Mouse (Mus musculus): ENCODE data around the gene Nps. TPM values are rescaled to one million over a fixed set of nuclear protein-coding genes. Genes with fewer than 3 reads are reported as not detected.

The Nps gene
- polyA plus RNA-seq, 1 experiment from 2014 or later = not detected

DNA sequence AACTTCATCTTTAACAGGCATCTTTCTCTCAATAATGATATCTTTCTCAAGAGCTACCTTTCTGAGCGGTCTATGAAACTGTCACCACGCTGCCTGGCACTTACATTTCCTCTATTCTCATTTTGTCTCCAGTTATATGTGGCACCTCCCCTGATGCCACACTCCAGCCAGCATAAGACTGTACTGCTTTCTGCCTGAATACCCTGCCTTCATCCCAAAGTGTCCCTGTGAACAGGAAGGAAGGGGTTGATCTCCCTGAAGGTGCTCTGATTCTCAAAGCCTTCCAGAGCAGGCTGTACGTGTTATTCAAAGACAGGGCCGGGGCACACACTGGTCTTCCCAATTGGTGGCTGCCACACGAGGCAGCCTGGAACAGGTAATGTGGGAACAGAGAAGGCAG, 12.1 kb upstream of the Nps start:
- no peak overlapping the region for H3K4me2 ChIP-seq
- H3K27ac ChIP-seq = no peak overlapping the region
- no peaks in the 10 kb centered on the region for H3K36me3 ChIP-seq
- no peak overlapping the region for H3K4me3 ChIP-seq (replicated peaks)
- H3K4me1 ChIP-seq = no peaks in the 10 kb centered on the region
- WGBS = 88% methylated on average over 5 of the region's 5 CpGs
- H3K27me3 ChIP-seq = no peaks in the 10 kb centered on the region
- no peak overlapping the region for H3K9ac ChIP-seq
- H3K9me3 ChIP-seq (replicated peaks) = no peaks in the 10 kb centered on the region
- ATAC-seq (replicated peaks; ENCODE audit: low FRiP score) = no peak

DNA sequence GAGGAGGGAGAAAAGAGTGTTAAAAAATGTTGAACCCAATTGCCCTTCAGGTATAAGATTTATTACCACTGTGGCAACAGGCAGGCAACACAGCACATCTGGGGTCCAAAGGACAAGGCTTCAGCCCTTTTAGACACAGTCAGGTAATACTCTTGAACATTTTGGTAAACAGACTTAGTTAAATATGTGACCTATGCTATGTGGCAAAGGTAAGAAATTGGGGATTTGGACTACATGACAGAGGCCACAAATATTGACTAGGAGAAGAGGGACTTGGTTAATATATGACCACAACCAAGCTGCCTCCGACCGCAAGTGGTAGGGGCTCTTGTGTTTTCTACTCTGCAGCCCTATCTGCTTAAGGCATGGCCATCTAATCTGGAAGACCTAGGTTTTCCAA, 5.3 kb upstream of the Nps start:
- no peak overlapping the region for H3K4me2 ChIP-seq
- H3K36me3 ChIP-seq = no peaks in the 10 kb centered on the region
- no peak for ATAC-seq (replicated peaks; ENCODE audit: low FRiP score)
- 74% methylated on average over 2 of the region's 2 CpGs for WGBS
- H3K4me3 ChIP-seq (replicated peaks) = no peak overlapping the region
- no peak overlapping the region for H3K27ac ChIP-seq
- no peak overlapping the region for H3K9ac ChIP-seq
- H3K9me3 ChIP-seq (replicated peaks) = no peaks in the 10 kb centered on the region
- H3K4me1 ChIP-seq = no peaks in the 10 kb centered on the region
- no peaks in the 10 kb centered on the region for H3K27me3 ChIP-seq

- Histone ChIP-seq H3K9me3 (replicated peaks) (no peaks in the 10 kb centered on the region), H3K36me3 (no peaks in the 10 kb centered on the region), H3K4me1 (no peaks in the 10 kb centered on the region), H3K27ac (no peak overlapping the region), H3K4me3 (replicated peaks) (no peak overlapping the region), H3K9ac (no peak overlapping the region), H3K4me2 (no peak overlapping the region), H3K27me3 (no peaks in the 10 kb centered on the region)
- 87% methylated on average over 2 of the region's 2 CpGs for WGBS
- no peak for ATAC-seq (replicated peaks; ENCODE audit: low FRiP score)
Observed at GRCm38 (mm10) chr7:135254423-135254822, 4.1 kb upstream of the Nps start.

GRCm38 (mm10) chr7:135271011-135271410, 12.5 kb downstream of the Nps start:
- Histone ChIP-seq H3K36me3 (no peaks in the 10 kb centered on the region), H3K27me3 (no peaks in the 10 kb centered on the region), H3K4me3 (replicated peaks) (no peak overlapping the region), H3K4me1 (no peaks in the 10 kb centered on the region), H3K9ac (no peak overlapping the region), H3K4me2 (no peak overlapping the region), H3K27ac (no peak overlapping the region), H3K9me3 (replicated peaks) (no peaks in the 10 kb centered on the region)
- 85% methylated on average over 5 of the region's 5 CpGs for WGBS
- no peak for ATAC-seq (replicated peaks; ENCODE audit: low FRiP score)

DNA sequence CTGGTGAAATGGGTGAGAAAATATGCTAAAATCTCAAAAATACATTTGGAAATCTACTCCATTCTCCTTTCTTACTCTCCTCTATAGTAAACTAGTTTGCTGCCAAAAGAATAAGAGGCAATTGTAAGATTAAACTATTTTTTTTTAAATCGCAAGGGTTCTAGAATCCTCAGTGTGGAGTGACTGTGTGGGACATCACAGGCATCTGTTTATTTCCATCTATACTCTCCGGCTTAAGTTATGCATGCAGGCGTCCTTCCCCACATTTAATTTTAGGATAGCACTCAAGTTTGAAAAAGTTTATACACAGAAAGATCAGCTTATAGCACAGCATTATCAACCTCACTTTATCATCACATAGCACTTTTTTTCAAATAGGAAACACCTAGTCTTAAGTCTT, 24.7 kb downstream of the Nps start:
- ATAC-seq (replicated peaks; ENCODE audit: low FRiP score) = no peak
- 91% methylated on average over 3 of the region's 3 CpGs for WGBS
- no peak overlapping the region for H3K9ac ChIP-seq
- no peak overlapping the region for H3K27ac ChIP-seq
- H3K4me2 ChIP-seq = no peak overlapping the region
- H3K9me3 ChIP-seq (replicated peaks) = no peaks in the 10 kb centered on the region
- H3K36me3 ChIP-seq = no peaks in the 10 kb centered on the region
- H3K4me3 ChIP-seq (replicated peaks) = no peak overlapping the region
- no peaks in the 10 kb centered on the region for H3K4me1 ChIP-seq
- no peaks in the 10 kb centered on the region for H3K27me3 ChIP-seq

GRCm38 (mm10) chr7:135289976-135290375, 31.5 kb downstream of the Nps start:
- H3K4me3 ChIP-seq (replicated peaks) = no peak overlapping the region
- no peaks in the 10 kb centered on the region for H3K36me3 ChIP-seq
- no peak overlapping the region for H3K9ac ChIP-seq
- H3K9me3 ChIP-seq (replicated peaks) = no peaks in the 10 kb centered on the region
- whole genome bisulfite sequencing = 94% methylated on average over 3 of the region's 3 CpGs
- H3K27ac ChIP-seq = no peak overlapping the region
- H3K27me3 ChIP-seq = no peaks in the 10 kb centered on the region
- ATAC-seq (replicated peaks; ENCODE audit: low FRiP score) = no peak
- H3K4me2 ChIP-seq = no peak overlapping the region
- H3K4me1 ChIP-seq = no peaks in the 10 kb centered on the region

DNA sequence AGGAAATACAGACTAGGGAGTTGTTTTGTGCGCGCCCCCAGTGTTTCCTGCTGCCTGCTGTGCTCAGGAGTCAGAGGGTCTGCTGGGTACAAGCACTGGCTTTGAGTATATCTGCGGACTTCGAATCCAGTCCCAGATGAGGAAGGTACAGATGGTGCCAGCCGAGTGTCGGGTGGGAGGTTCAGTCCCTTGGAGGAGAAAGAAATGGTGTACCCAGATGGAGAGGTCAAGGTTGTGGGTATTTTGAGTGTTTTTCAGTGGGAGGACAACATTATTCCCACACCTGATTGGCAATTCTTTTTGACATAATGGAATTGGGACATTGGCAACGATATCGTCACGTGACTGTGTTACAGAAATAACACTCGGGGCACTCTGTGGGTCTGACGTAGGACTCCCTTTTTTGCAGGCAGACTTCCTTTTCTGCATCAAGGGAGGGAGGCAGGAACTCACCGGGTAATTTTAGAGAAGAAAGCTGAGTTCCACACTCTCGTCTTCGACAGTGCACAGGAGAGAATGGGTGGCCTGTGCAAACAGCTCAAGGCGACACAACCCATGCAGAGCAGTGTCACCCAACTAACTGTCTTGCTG, 33.2 kb downstream of the Nps start:
- H3K9ac ChIP-seq = no peak overlapping the region
- ATAC-seq (replicated peaks; ENCODE audit: low FRiP score) = no peak
- WGBS = 84% methylated on average over 15 of the region's 15 CpGs
- no peaks in the 10 kb centered on the region for H3K36me3 ChIP-seq
- H3K4me2 ChIP-seq = no peak overlapping the region
- no peaks in the 10 kb centered on the region for H3K9me3 ChIP-seq (replicated peaks)
- no peaks in the 10 kb centered on the region for H3K27me3 ChIP-seq
- no peak overlapping the region for H3K4me3 ChIP-seq (replicated peaks)
- H3K4me1 ChIP-seq = 0 out of 2 replicates have a peak, but pooled peaks cover 3% of the 10 kb centered on the region
- H3K27ac ChIP-seq = no peak overlapping the region

DNA sequence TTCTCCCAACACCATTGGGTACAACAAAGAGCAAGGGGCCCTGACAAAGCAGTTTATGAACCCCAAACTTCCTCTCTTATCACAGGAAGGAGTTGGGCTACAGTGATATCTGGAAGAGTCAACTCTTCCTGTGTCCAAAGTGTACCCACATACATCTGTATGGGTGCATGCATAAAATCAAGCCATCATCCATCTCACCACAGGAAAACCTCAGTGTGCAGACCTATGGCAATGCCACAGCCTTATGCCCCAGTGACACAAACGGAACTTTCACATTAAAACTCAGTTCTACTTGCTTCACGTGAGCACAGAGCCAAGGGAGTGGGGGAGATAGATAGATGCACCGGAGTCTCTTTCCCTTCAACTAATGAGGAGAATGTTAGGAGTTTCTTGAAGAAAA, 36.0 kb downstream of the Nps start:
- no peak overlapping the region for H3K4me2 ChIP-seq
- H3K27ac ChIP-seq = no peak overlapping the region
- 0 out of 2 replicates have a peak, but pooled peaks cover 3% of the 10 kb centered on the region for H3K4me1 ChIP-seq
- H3K36me3 ChIP-seq = no peaks in the 10 kb centered on the region
- no peak overlapping the region for H3K9ac ChIP-seq
- no peak overlapping the region for H3K4me3 ChIP-seq (replicated peaks)
- H3K27me3 ChIP-seq = no peaks in the 10 kb centered on the region
- 86% methylated on average over 3 of the region's 3 CpGs for WGBS
- ATAC-seq (replicated peaks; ENCODE audit: low FRiP score) = no peak
- H3K9me3 ChIP-seq (replicated peaks) = no peaks in the 10 kb centered on the region

DNA sequence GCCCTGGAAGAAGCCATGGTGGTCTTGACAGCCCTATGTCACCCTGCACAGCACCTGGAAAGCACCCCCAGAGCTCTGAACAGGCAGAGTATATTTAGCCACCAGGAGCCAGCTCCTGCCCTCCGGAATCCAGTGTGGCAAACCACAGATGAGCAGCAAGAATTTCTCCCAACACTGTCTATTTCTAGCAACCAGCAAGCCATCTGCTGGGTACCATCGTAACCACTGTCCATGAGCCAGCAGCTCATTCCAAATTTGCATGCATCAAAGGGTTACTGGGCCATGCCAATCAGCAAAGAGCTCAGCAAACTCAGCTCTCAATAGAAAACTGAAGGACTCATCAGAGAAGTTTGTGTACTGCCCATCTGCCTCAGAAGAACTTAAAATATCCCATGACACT, 46.0 kb downstream of the Nps start:
- H3K4me3 ChIP-seq (replicated peaks) = no peak overlapping the region
- no peak for ATAC-seq (replicated peaks; ENCODE audit: low FRiP score)
- no peaks in the 10 kb centered on the region for H3K27me3 ChIP-seq
- H3K9ac ChIP-seq = no peak overlapping the region
- no peak overlapping the region for H3K27ac ChIP-seq
- no peaks in the 10 kb centered on the region for H3K36me3 ChIP-seq
- 90% methylated on average over 2 of the region's 2 CpGs for WGBS
- H3K4me1 ChIP-seq = no peaks in the 10 kb centered on the region
- no peaks in the 10 kb centered on the region for H3K9me3 ChIP-seq (replicated peaks)
- no peak overlapping the region for H3K4me2 ChIP-seq

Other genes starting within 250 kb of the Nps start
- not detected in 2 replicates for gene Foxi2, start 151.6 kb downstream of the Nps start, polyA plus RNA-seq (2015; fragmentation: Nextera tagmentation; extraction: Ambion mirVana)